Mouse (Mus musculus) c-Kit-positive CD71-positive TER-119-negative erythroid progenitor cells, embryonic 14.5 days (primary cell): ENCODE results near the gene Nat8f6.
"Not testable (repeated sequence)": the region's sequence is repeated elsewhere in the genome, so short reads cannot be mapped to it uniquely, and the experiment has no call there.

Source experiments
- DNase-seq: peaks from one replicate; pipeline ENCODE4 v3.0.0-alpha.2; 2013; ENCODE audit warnings: low read depth

The Nat8f6 gene

GRCm38 (mm10) chr6:85820837-85821236 is at the start of gene Nat8f6, which contains the start of gene Nat8f5:
Nat8f6 (minus strand) TSS chr6:85820954.
Nat8f5 (minus strand) TSS chr6:85820972.
- DNase-seq, result no peak

GRCm38 (mm10) chr6:85869006-85869405 is 48.3 kb upstream of the Nat8f6 start, which contains the start of gene Nat8f2:
Nat8f2 (minus strand) TSS chr6:85869158.
- DNase-seq, result not testable (repeated sequence)

- no peak for DNase-seq
Observed at GRCm38 (mm10) chr6:85867726-85868690, 47.3 kb upstream of the Nat8f6 start.

- not testable (repeated sequence) for DNase-seq
Observed at GRCm38 (mm10) chr6:85866995-85867394, 46.2 kb upstream of the Nat8f6 start.

- not testable (repeated sequence) for DNase-seq
Observed at GRCm38 (mm10) chr6:85866166-85866565, 45.4 kb upstream of the Nat8f6 start.

- not testable (repeated sequence) for DNase-seq
Observed at GRCm38 (mm10) chr6:85864900-85865639, 44.3 kb upstream of the Nat8f6 start.

GRCm38 (mm10) chr6:85863840-85864239 is 43.1 kb upstream of the Nat8f6 start:
- no peak for DNase-seq

GRCm38 (mm10) chr6:85863136-85863535 is 42.4 kb upstream of the Nat8f6 start:
- DNase-seq, result no peak

- no peak for DNase-seq
Observed at GRCm38 (mm10) chr6:85862565-85862964, 41.8 kb upstream of the Nat8f6 start.

- no peak for DNase-seq
Observed at GRCm38 (mm10) chr6:85861247-85861646, 40.5 kb upstream of the Nat8f6 start.

- DNase-seq, result no peak
Observed at GRCm38 (mm10) chr6:85856194-85856678, 35.5 kb upstream of the Nat8f6 start.

- no peak for DNase-seq
Observed at GRCm38 (mm10) chr6:85853481-85853880, 32.7 kb upstream of the Nat8f6 start.

GRCm38 (mm10) chr6:85851062-85851773 is 30.5 kb upstream of the Nat8f6 start:
- no peak for DNase-seq

- DNase-seq, result no peak
Observed at GRCm38 (mm10) chr6:85849240-85849639, 28.5 kb upstream of the Nat8f6 start.

- DNase-seq, result no peak
Observed at GRCm38 (mm10) chr6:85848140-85848539, 27.4 kb upstream of the Nat8f6 start.

- no peak for DNase-seq
Observed at GRCm38 (mm10) chr6:85846921-85847320, 26.2 kb upstream of the Nat8f6 start.

- not testable (repeated sequence) for DNase-seq
Observed at GRCm38 (mm10) chr6:85843677-85844458, 23.1 kb upstream of the Nat8f6 start.

- DNase-seq, result no peak
Observed at GRCm38 (mm10) chr6:85839982-85840381, 19.2 kb upstream of the Nat8f6 start.

GRCm38 (mm10) chr6:85838674-85839073 is 17.9 kb upstream of the Nat8f6 start:
- DNase-seq, result no peak

GRCm38 (mm10) chr6:85837307-85837706 is 16.6 kb upstream of the Nat8f6 start:
- DNase-seq, result not testable (repeated sequence)

- peak; percentile 1 for DNase-seq
Observed at GRCm38 (mm10) chr6:85836827-85837226, 16.1 kb upstream of the Nat8f6 start.
